Mouse (Mus musculus) bone marrow macrophage, adult 2 months (primary cell): ENCODE measurements around the gene Gm13287. TPM values are rescaled to one million over a fixed set of nuclear protein-coding genes. Genes with fewer than 3 reads are reported as not detected.
"Not testable (repeated sequence)": the region's sequence is repeated elsewhere in the genome, so short reads cannot be mapped to it uniquely, and the experiment has no call there.

Experiments used
- H3K27ac ChIP-seq: 2 replicates; pipeline ENCODE4 v1.5.1; 2012; ENCODE audit warnings: low read depth, low read length; ENCODE audit not compliant: insufficient read depth
- H3K4me1 ChIP-seq: 2 replicates; pipeline ENCODE4 v1.6.1; 2012; ENCODE audit warnings: low read length; ENCODE audit not compliant: control insufficient read depth, insufficient read depth
- H3K4me3 ChIP-seq: 2 replicates; pipeline ENCODE4 v1.5.1; 2012; ENCODE audit warnings: mild to moderate bottlenecking, low read length, moderate library complexity; ENCODE audit not compliant: insufficient read depth
- CTCF ChIP-seq: IDR thresholded peaks from 2 replicates; pipeline ENCODE4 v1.5.1; 2012; ENCODE audit warnings: low read depth, mild to moderate bottlenecking, low read length, moderate library complexity
- POLR2A ChIP-seq: IDR thresholded peaks from 2 replicates; pipeline ENCODE4 v1.6.1; 2012; ENCODE audit warnings: mild to moderate bottlenecking, low read depth, low read length, borderline replicate concordance
- polyA plus RNA-seq: library from polyadenylated mRNA; stranded (reverse); fragments of >200 nt; gene quantifications from 2 replicates; pipeline ENCODE4 v1.2.4, GENCODE M21; 2012; ENCODE audit not compliant: missing spikeins, insufficient read depth, insufficient read length

Gene Gm13287
- polyA plus RNA-seq, 1 experiment, result not detected

DNA sequence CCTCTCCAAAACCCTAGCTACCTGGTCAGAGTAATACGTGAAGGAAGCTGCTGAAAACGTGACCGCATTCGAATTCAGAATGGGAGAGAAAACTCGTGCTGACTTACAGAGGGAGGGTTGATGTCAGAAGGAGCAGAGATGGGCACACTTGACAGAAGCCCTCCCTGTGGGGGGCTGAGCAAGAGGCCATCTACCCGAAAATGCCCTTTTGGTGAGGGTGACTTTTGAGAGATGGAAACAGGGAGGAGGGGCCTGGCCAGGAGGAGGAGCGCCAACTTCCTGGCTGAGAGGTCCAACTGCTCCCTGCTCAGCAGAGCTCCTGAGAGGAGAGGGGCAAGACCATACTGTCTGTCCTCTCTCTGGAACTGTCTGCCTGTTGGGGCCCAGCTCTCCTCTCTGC is 21.2 kb upstream of the Gm13287 start, which contains the start of gene Ifnz:
Ifnz (plus strand) TSS at position 301 of the 400 bp plus-strand sequence.
- H3K4me1 ChIP-seq, H3K27ac ChIP-seq: not testable (repeated sequence)
- H3K4me3 ChIP-seq, result peak within 1 kb of the TSS; percentile 44

DNA sequence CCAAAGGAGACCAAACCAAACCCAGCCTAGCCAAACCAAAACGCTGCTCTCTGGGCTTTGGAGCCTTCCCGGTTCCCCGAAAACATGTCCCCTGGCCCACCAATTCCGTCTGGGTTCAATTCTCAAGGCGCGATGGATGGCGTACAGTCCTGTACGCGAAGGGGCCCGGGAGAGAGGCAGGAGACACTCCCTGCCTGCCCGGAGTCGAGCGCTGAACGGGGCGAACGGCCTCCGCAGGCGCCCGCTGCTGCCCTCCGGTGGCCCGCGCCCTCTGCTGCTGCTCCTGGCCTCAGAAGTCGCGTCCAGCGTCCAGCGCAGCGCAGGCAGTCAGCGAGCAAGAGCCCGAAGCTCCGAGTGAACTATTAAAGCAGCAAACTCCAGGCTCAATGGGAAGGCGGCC is 20.7 kb upstream of the Gm13287 start:
- H3K4me1 ChIP-seq, H3K27ac ChIP-seq: not testable (repeated sequence)
- peak overlapping the region; percentile 44 for H3K4me3 ChIP-seq

DNA sequence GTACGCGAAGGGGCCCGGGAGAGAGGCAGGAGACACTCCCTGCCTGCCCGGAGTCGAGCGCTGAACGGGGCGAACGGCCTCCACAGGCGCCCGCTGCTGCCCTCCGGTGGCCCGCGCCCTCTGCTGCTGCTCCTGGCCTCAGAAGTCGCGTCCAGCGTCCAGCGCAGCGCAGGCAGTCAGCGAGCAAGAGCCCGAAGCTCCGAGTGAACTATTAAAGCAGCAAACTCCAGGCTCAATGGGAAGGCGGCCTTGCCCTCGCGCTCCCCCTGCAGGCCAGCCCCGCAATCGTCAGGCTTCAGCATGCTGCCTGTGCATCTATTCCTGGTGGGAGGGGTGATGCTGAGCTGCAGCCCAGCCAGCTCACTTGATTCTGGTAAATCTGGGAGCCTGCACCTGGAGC is 17.6 kb upstream of the Gm13287 start, which contains the start of gene Gm13276:
Gm13276 (plus strand) TSS at position 301 of the 400 bp plus-strand sequence.
- H3K27ac ChIP-seq, H3K4me3 ChIP-seq, H3K4me1 ChIP-seq: not testable (repeated sequence)

DNA sequence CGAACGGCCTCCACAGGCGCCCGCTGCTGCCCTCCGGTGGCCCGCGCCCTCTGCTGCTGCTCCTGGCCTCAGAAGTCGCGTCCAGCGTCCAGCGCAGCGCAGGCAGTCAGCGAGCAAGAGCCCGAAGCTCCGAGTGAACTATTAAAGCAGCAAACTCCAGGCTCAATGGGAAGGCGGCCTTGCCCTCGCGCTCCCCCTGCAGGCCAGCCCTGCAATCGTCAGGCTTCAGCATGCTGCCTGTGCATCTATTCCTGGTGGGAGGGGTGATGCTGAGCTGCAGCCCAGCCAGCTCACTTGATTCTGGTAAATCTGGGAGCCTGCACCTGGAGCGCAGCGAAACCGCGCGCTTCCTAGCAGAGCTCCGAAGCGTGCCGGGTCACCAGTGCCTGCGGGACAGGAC is 14.7 kb upstream of the Gm13287 start, which contains the start of gene Gm13277:
Gm13277 (plus strand) TSS at position 231 of the 400 bp plus-strand sequence.
- H3K4me3 ChIP-seq, H3K27ac ChIP-seq, H3K4me1 ChIP-seq: not testable (repeated sequence)

DNA sequence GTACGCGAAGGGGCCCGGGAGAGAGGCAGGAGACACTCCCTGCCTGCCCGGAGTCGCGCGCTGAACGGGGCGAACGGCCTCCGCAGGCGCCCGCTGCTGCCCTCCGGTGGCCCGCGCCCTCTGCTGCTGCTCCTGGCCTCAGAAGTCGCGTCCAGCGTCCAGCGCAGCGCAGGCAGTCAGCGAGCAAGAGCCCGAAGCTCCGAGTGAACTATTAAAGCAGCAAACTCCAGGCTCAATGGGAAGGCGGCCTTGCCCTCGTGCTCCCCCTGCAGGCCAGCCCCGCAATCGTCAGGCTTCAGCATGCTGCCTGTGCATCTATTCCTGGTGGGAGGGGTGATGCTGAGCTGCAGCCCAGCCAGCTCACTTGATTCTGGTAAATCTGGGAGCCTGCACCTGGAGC is 11.8 kb upstream of the Gm13287 start, which contains the start of gene Gm13278:
Gm13278 (plus strand) TSS at position 301 of the 400 bp plus-strand sequence.
- H3K27ac ChIP-seq, H3K4me1 ChIP-seq, H3K4me3 ChIP-seq: not testable (repeated sequence)

DNA sequence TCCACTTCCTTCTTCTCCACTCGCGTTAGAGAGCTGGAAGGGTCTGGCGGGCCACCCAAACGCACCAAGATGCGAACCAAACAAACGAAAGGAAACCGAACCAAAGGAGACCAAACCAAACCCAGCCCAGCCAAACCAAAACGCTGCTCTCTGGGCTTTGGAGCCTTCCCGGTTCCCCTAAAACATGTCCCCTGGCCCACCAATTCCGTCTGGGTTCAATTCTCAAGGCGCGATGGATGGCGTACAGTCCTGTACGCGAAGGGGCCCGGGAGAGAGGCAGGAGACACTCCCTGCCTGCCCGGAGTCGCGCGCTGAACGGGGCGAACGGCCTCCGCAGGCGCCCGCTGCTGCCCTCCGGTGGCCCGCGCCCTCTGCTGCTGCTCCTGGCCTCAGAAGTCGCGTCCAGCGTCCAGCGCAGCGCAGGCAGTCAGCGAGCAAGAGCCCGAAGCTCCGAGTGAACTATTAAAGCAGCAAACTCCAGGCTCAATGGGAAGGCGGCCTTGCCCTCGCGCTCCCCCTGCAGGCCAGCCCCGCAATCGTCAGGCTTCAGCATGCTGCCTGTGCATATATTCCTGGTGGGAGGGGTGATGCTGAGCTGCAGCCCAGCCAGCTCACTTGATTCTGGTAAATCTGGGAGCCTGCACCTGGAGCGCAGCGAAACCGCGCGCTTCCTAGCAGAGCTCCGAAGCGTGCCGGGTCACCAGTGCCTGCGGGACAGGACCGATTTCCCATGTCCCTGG is 8.9 kb upstream of the Gm13287 start, which contains the start of gene Gm13275:
Gm13275 (plus strand) TSS at position 552 of the 740 bp plus-strand sequence.
- H3K4me3 ChIP-seq, H3K4me1 ChIP-seq, H3K27ac ChIP-seq: not testable (repeated sequence)

DNA sequence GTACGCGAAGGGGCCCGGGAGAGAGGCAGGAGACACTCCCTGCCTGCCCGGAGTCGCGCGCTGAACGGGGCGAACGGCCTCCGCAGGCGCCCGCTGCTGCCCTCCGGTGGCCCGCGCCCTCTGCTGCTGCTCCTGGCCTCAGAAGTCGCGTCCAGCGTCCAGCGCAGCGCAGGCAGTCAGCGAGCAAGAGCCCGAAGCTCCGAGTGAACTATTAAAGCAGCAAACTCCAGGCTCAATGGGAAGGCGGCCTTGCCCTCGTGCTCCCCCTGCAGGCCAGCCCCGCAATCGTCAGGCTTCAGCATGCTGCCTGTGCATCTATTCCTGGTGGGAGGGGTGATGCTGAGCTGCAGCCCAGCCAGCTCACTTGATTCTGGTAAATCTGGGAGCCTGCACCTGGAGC is 6.0 kb upstream of the Gm13287 start, which contains the start of gene Gm13279:
Gm13279 (plus strand) TSS at position 301 of the 400 bp plus-strand sequence.
- H3K4me1 ChIP-seq, H3K4me3 ChIP-seq, H3K27ac ChIP-seq: not testable (repeated sequence)

DNA sequence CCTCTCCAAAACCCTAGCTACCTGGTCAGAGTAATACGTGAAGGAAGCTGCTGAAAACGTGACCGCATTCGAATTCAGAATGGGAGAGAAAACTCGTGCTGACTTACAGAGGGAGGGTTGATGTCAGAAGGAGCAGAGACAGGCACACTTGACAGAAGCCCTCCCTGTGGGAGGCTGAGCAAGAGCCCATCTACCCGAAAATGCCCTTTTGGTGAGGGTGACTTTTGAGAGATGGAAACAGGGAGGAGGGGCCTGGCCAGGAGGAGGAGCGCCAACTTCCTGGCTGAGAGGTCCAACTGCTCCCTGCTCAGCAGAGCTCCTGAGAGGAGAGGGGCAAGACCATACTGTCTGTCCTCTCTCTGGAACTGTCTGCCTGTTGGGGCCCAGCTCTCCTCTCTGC is 3.7 kb upstream of the Gm13287 start, which contains the start of gene Gm13285:
Gm13285 (plus strand) TSS at position 301 of the 400 bp plus-strand sequence.
- H3K4me3 ChIP-seq, H3K27ac ChIP-seq, H3K4me1 ChIP-seq: not testable (repeated sequence)

DNA sequence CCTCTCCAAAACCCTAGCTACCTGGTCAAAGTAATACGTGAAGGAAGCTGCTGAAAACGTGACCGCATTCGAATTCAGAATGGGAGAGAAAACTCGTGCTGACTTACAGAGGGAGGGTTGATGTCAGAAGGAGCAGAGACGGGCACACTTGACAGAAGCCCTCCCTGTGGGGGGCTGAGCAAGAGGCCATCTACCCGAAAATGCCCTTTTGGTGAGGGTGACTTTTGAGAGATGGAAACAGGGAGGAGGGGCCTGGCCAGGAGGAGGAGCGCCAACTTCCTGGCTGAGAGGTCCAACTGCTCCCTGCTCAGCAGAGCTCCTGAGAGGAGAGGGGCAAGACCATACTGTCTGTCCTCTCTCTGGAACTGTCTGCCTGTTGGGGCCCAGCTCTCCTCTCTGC is 2.2 kb downstream of the Gm13287 start, which contains the start of gene Gm13288:
Gm13288 (plus strand) TSS at position 301 of the 400 bp plus-strand sequence.
- H3K4me3 ChIP-seq, result 0 out of 2 replicates have a peak within 1 kb of the TSS, but pooled peaks have one; percentile 14

DNA sequence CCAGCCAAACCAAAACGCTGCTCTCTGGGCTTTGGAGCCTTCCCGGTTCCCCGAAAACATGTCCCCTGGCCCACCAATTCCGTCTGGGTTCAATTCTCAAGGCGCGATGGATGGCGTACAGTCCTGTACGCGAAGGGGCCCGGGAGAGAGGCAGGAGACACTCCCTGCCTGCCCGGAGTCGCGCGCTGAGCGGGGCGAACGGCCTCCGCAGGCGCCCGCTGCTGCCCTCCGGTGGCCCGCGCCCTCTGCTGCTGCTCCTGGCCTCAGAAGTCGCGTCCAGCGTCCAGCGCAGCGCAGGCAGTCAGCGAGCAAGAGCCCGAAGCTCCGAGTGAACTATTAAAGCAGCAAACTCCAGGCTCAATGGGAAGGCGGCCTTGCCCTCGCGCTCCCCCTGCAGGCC is 2.7 kb downstream of the Gm13287 start:
- H3K4me1 ChIP-seq, result not testable (repeated sequence)
- H3K4me3 ChIP-seq, result 0 out of 2 replicates have a peak overlapping the region, but pooled peaks have one; percentile 14

More for the DNA sequence above, 2.2 kb downstream of the Gm13287 start, which contains the start of gene Gm13288:
- H3K27ac ChIP-seq, H3K4me1 ChIP-seq: not testable (repeated sequence)

DNA sequence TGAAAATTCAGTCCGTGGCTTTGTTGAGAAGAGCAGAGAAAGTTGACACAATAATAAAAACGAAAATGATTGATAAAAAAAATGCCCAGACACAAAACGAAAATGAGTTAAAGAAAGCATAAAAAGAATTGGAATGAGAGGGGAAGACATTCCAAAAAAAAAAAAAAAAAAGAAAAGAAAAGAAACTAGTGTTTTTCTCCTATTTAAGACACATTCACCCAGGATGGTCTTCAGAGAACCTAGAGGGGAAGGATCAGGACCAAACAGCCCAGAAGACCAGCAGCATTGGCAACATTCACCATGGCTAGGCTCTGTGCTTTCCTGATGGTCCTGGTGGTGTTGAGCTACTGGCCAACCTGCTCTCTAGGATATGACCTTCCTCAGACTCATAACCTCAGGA is 12.9 kb downstream of the Gm13287 start, which contains the start of gene Ifna7:
Ifna7 (plus strand) TSS at position 301 of the 400 bp plus-strand sequence.
- Histone ChIP-seq H3K4me1 (no peaks in the 10 kb centered on the region), H3K4me3 (no peak within 1 kb of the TSS), H3K27ac (no peak within 1 kb of the TSS)
- no peak for TF ChIP-seq POLR2A
- TF ChIP-seq CTCF, result no peak

More for the DNA sequence above, 2.7 kb downstream of the Gm13287 start:
- H3K27ac ChIP-seq, result not testable (repeated sequence)
